Mouse (Mus musculus) bone marrow, adult 2 months (tissue): Measurements from ENCODE around the gene Cckbr.

Experiments used
- CTCF ChIP-seq: fragments of 200-500 bp; IDR thresholded peaks from 2 replicates; pipeline ENCODE4 v1.5.1; 2011; ENCODE audit warnings: low read length, control low read depth; ENCODE audit not compliant: control insufficient read depth, insufficient read depth
- POLR2A ChIP-seq: fragments of 200-500 bp; IDR thresholded peaks from 2 replicates; pipeline ENCODE4 v1.6.1; 2011; ENCODE audit warnings: low read depth, mild to moderate bottlenecking, control low read depth, low read length, borderline replicate concordance; ENCODE audit not compliant: control insufficient read depth

DNA sequence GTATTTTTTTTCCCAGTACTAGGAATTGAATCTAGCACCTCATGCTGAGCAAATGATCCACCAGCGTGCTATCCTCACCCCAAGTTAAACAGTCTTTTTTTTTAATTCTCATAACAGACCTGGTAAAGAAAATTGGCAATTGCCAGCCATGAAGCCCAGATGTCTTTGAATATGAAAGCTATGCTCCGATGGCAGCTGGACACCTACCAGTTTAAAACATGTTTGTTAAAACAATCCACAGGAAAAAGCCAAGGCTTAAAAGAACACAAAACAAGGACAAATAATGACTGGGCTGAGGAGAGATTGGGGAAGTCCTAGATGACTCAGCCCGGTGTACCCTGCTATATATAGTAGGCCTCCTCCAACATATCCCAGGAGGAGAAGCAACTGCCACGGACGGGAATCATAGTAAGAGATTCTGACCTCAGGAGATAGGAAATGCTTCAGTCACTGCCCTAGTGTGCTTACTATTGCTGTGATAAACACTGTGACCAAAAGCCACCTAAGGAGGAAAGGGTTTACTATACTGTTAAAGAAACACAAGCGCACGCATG is 49.9 kb downstream of the Cckbr start:
- TF ChIP-seq CTCF (no peak), POLR2A (no peak)
